Comparison of ENCODE assay signal across 8 mouse cellular contexts in genomic region chr11:5955546-5956276, GRCm38 (mm10). TPM values are rescaled to one million over a fixed set of nuclear protein-coding genes. Genes with fewer than 3 reads are reported as not detected.
DNase-seq lines count a peak whose midpoint lies in the region; ATAC-seq lines count a peak whose summit lies in the region.

TSS of gene Ykt6 (plus strand) at chr11:5955693.

- H3K4me1 ChIP-seq in hindbrain, embryonic 14.5 days (replicated peaks; ENCODE audit: control insufficient read depth, insufficient read depth, low read length): peaks cover 13% of the 10 kb centered on the region

- peak within 1 kb of the TSS; percentile 92 for H3K4me2 ChIP-seq in hindbrain, embryonic 14.5 days (replicated peaks)

- peak within 1 kb of the TSS; percentile 88 for H3K27ac ChIP-seq in hindbrain, embryonic 14.5 days

- no peaks in the 10 kb centered on the region for H3K9me3 ChIP-seq in hindbrain, embryonic 14.5 days (ENCODE audit: control insufficient read depth, low read length)

- H3K9ac ChIP-seq in hindbrain, embryonic 14.5 days: peak within 1 kb of the TSS; percentile 90

- whole genome bisulfite sequencing in hindbrain, embryonic 14.5 days: under 1% methylated on average over 71 of the region's 71 CpGs

- peaks cover 19% of the 10 kb centered on the region for H3K36me3 ChIP-seq in hindbrain, embryonic 14.5 days (replicated peaks; ENCODE audit: control insufficient read depth, insufficient read depth)

- H3K4me3 ChIP-seq in hindbrain, embryonic 14.5 days (replicated peaks; ENCODE audit: low read length): peak within 1 kb of the TSS; percentile 88

- peak; percentile 98 for ATAC-seq in hindbrain, embryonic 14.5 days (ENCODE audit: low FRiP score)

- no peaks in the 10 kb centered on the region for H3K27me3 ChIP-seq in hindbrain, embryonic 14.5 days (ENCODE audit: control insufficient read depth, insufficient read depth, low read length)

- DNase-seq in R1 (ENCODE audit: low read depth, low spot score): peak; percentile 95
- peak; percentile 95 to 98 for DNase-seq in cerebellum, postnatal 25 days
- peak; percentile 86 to 92 for DNase-seq in frontal cortex, postnatal 25 days (ENCODE audit: low spot score in 2 of 2)
- peak; percentile 95 for DNase-seq in hindbrain, embryonic 14.5 days (ENCODE audit: low spot score)
- DNase-seq in layer of hippocampus, postnatal 36 days: peak; percentile 95
- DNase-seq in lung, postnatal 36 days: peak; percentile 97
- peak; percentile 97 for DNase-seq in retina, postnatal 1 day
- DNase-seq in urinary bladder, adult 18-20 months (ENCODE audit: low spot score in 2 of 2): peak; percentile 90 to 96

RNA-seq across cellular contexts. Expression of gene Ykt6, which starts in this region (rescaled TPM):
- polyA plus RNA-seq in hindbrain, embryonic 14.5 days (2014; fragmentation: Nextera tagmentation; extraction: Ambion mirVana): 39.9 and 48.4 TPM in 2 replicates
- total RNA-seq in layer of hippocampus, postnatal 36 days (2021): 10 to 100 TPM; 68.2 to 73.2 TPM

Comparison
In these comparisons a context has a peak if more than half of its experiments do, and no peak if none do; other contexts are left out.
1. Peak in every context shown above with its lines: DNase-seq, ATAC-seq, H3K4me3 ChIP-seq and H3K27ac ChIP-seq.